Mouse (Mus musculus) T-cell, adult 66 days (primary cell): ENCODE results near the gene N4bp1. TPM values are rescaled to one million over a fixed set of nuclear protein-coding genes. Genes with fewer than 3 reads are reported as not detected.

ENCODE experiments used
- total RNA-seq, 2 experiments: library from RNA; stranded (reverse); gene quantifications; 3 replicates in 1 of 2; 4 replicates in 1 of 2; pipeline ENCODE4 v1.2.4; 2023

N4bp1 gene
- 10 to 100 TPM; 23.4 to 25.3 TPM for total RNA-seq

DNA sequence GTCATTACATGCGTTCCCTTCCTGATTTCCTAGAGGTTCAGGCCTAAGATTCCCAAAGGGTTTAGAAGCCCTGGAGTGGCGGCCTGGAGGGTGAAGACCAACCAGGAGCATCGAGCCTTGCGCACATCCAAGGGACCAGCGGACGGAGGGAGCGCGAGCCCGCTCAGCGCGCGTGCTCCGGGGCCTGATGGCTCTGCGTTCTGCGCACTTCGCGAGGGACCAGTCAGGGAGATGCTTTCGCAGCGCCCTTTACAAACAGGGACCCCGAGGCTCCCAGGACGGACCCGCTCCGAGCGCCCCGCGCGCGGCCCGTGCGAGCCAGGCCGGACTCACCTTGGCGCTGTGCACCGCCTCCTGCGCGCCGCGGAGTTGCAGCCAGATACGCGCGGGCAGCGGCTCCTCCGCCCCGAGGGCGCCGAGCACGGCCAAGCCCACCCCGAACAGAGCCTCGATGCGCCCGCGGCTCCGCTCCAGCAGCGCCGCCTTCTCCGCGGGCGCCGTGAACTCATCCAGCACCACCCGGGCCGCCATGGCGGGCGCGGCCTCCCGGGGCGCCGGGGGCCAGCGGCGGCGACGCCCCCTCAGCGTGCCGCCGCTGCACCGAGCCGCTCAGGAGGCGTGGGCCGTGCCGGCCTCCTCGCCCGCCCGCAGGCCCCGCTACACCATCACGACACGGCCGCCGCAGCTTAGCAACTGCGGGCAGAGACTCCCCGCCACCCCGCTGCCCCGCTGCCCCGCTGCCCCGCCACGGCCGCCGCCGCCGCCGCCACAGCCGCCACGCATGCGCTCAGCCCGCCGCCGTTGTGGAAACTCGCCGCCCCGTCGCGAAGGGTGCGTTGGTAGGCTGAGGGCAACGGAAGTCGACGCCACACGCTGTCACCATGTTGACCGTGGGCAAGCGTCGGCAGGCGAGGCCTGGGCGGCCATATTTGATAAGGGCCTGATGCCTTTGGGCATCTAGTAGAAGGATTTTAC, at the start of gene N4bp1:
Gene N4bp1, minus strand, starts transcription at position 770 of the 975 bp plus-strand sequence.

Other genes starting within 250 kb of the N4bp1 start
- gene Gm10638, start 139.6 kb downstream of the N4bp1 start, total RNA-seq, result 1 to 10 TPM in 1 of 2 experiments, not detected in 1; 2.3 TPM
- gene Siah1a, start 139.3 kb downstream of the N4bp1 start, total RNA-seq, result 10 to 100 TPM; 43.4 to 44.5 TPM